Mouse (Mus musculus): Measurements from ENCODE around the gene Krt33a.

The Krt33a gene

GRCm38 (mm10) chr11:100016112-100016511 is at the start of gene Krt33a:
Krt33a (minus strand) TSS chr11:100016212.
- DNase-seq (ENCODE audit: low read depth, low spot score): no peak

- no peak for DNase-seq (ENCODE audit: low read depth, low spot score)
These were observed 42.9 kb upstream of the Krt33a start for GRCm38 (mm10) chr11:100058875-100059274.

GRCm38 (mm10) chr11:100055686-100056655 is 40.0 kb upstream of the Krt33a start:
- DNase-seq (ENCODE audit: low read depth, low spot score): no peak

- no peak for DNase-seq (ENCODE audit: low read depth, low spot score)
These were observed 34.4 kb upstream of the Krt33a start, which contains the start of gene Krt31 for GRCm38 (mm10) chr11:100050451-100050850. Krt31 (minus strand) TSS chr11:100050551.

GRCm38 (mm10) chr11:100047193-100047592 is 31.2 kb upstream of the Krt33a start:
- DNase-seq (ENCODE audit: low read depth, low spot score): no peak

GRCm38 (mm10) chr11:100046303-100046866 is 30.4 kb upstream of the Krt33a start:
- DNase-seq (ENCODE audit: low read depth, low spot score): no peak

- DNase-seq (ENCODE audit: low read depth, low spot score): no peak
These were observed 25.4 kb upstream of the Krt33a start, which contains the start of gene Krt34 for GRCm38 (mm10) chr11:100041454-100041853. Krt34 (minus strand) TSS chr11:100041554.

GRCm38 (mm10) chr11:100029768-100030167 is 13.8 kb upstream of the Krt33a start, which contains the start of gene Krt33b:
Krt33b (minus strand) TSS chr11:100029868.
- no peak for DNase-seq (ENCODE audit: low read depth, low spot score)

GRCm38 (mm10) chr11:100021438-100021837 is 5.4 kb upstream of the Krt33a start:
- DNase-seq (ENCODE audit: low read depth, low spot score): no peak

- no peak for DNase-seq (ENCODE audit: low read depth, low spot score)
These were observed 3.5 kb upstream of the Krt33a start for GRCm38 (mm10) chr11:100019466-100019865.

- DNase-seq (ENCODE audit: low read depth, low spot score): no peak
These were observed 2.3 kb downstream of the Krt33a start for GRCm38 (mm10) chr11:100013691-100014171.

- no peak for DNase-seq (ENCODE audit: low read depth, low spot score)
These were observed 5.3 kb downstream of the Krt33a start for GRCm38 (mm10) chr11:100010682-100011081.

- DNase-seq (ENCODE audit: low read depth, low spot score): no peak
These were observed 7.7 kb downstream of the Krt33a start for GRCm38 (mm10) chr11:100008336-100008735.

- DNase-seq (ENCODE audit: low read depth, low spot score): peak; percentile 18
These were observed 9.4 kb downstream of the Krt33a start for GRCm38 (mm10) chr11:100006624-100007023.

GRCm38 (mm10) chr11:100005905-100006304 is 10.1 kb downstream of the Krt33a start:
- DNase-seq (ENCODE audit: low read depth, low spot score): no peak

- DNase-seq (ENCODE audit: low read depth, low spot score): peak; percentile 50
These were observed 11.2 kb downstream of the Krt33a start for GRCm38 (mm10) chr11:100004846-100005245.

GRCm38 (mm10) chr11:99999091-99999490 is 16.9 kb downstream of the Krt33a start:
- DNase-seq (ENCODE audit: low read depth, low spot score): no peak

- DNase-seq (ENCODE audit: low read depth, low spot score): no peak
These were observed 21.7 kb downstream of the Krt33a start for GRCm38 (mm10) chr11:99994384-99994661.

- DNase-seq (ENCODE audit: low read depth, low spot score): no peak
These were observed 22.2 kb downstream of the Krt33a start, which contains the start of gene Krtap17-1 for GRCm38 (mm10) chr11:99993620-99994383. Krtap17-1 (minus strand) TSS chr11:99993994.

GRCm38 (mm10) chr11:99990571-99990970 is 25.4 kb downstream of the Krt33a start:
- DNase-seq (ENCODE audit: low read depth, low spot score): no peak

GRCm38 (mm10) chr11:99989881-99990405 is 26.1 kb downstream of the Krt33a start:
- DNase-seq (ENCODE audit: low read depth, low spot score): no peak

GRCm38 (mm10) chr11:99988530-99988929 is 27.5 kb downstream of the Krt33a start:
- no peak for DNase-seq (ENCODE audit: low read depth, low spot score)

All from CD4-positive, CD25-positive, alpha-beta regulatory T cell, adult 2 months (primary cell).